Mouse (Mus musculus) heart, adult 18-20 months (tissue): ENCODE data around the gene Slc9a1. TPM values are rescaled to one million over a fixed set of nuclear protein-coding genes. Genes with fewer than 3 reads are reported as not detected.

Experiments used
- DNase-seq, 2 experiments: peaks; one replicate each; pipeline ENCODE4 v3.0.0; 2021 to 2022; ENCODE audit warnings: mixed read lengths in 1 of 2
- long read RNA-seq, 2 experiments: library from polyadenylated mRNA; stranded (forward); transcript quantifications; one replicate each; pipeline ENCODE4 v2.0.0; 2021
- total RNA-seq, 2 experiments: library from RNA; stranded (reverse); gene quantifications; 2 replicates each; pipeline ENCODE4 v1.2.3; 2021

Gene Slc9a1
- 10 to 100 TPM; 17.6 to 19.6 TPM for total RNA-seq
- long read RNA-seq, experiment 1, partial matches to known transcripts, result 0 of 5 reads
- long read RNA-seq, experiment 1, other reads (novel, unspliced or antisense), result 4 of 5 reads
- long read RNA-seq, experiment 2, partial matches to known transcripts, result 1 of 4 reads
- long read RNA-seq, experiment 2, other reads (novel, unspliced or antisense), result 2 of 4 reads

DNA sequence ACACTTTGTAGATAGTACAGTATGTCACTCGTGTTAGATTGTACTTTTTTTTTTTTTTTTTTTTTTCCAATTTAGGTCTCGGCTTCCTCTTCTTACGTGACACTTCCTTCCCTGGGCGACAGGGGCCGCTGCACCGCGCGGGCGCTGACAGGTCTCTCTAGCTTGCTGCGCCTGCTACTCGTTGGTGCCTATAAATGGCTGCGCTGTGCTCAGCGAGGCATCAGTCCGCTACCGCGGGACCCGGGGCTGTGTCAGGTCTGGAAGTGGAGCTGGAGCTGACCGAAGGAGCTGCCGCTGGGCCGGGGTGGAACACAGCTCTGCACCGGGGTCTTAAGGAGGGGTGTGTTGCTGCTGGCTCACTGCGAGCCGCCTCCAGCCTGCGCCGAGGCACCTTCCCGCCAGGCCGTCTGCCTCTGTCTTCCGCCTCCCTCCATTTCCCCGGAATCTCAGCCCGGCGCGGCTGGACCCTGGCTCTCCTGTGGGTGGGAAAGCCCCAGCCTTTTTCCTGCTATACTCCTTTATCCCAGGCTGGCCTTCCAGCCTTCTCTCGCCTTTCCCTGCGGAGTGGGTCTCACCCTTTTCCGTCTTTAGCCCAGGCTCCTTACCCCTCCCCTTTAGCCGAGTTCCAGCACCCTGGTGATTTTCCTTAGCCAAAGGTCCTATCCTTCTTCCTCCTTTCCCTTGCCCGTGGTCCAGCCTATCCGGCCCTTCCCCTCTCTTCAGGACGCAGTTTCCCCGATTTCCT, at the start of gene Slc9a1:
Gene Slc9a1 (plus strand): TSS at position 154 of the 745 bp plus-strand sequence.
- DNase-seq, result peak; percentile 95 to 97

DNA sequence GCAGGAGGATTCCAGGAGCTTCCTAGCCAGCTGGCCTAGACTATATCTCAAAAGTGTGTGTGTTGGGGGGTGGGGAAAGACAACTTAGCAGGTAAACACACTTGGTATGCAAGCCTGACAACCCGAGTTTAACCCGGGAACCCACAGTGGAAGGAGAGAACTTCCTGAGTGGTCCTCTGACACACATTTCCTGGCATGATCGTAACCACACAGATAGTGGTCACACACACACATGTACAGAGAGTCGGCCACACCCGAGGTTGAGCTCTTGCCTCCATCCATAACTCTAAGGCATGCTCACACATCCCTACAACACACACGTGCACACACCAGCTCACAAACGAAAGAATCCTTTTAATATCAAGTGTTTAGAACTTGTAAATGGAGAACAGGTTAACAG, 41.4 kb upstream of the Slc9a1 start:
- DNase-seq, result no peak

DNA sequence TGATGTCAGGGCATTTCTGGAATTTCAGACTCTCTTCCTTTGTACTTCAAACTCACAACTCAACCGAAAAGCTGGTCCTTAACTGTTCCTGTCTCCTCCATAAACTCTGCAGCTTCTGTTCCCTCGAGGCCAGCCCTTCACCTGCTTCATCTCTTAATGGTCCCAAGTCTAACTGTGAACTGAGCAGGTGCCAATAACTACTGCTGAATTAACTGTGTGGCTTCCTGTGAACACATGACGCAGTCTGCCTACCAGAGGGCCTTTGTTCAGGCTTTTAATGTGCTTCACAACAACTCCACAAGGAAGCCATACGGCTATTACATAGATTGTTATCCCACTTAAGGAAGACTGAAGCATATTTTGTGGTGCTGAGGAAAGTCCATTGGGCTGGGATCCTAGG, 39.2 kb upstream of the Slc9a1 start:
- DNase-seq, result no peak

DNA sequence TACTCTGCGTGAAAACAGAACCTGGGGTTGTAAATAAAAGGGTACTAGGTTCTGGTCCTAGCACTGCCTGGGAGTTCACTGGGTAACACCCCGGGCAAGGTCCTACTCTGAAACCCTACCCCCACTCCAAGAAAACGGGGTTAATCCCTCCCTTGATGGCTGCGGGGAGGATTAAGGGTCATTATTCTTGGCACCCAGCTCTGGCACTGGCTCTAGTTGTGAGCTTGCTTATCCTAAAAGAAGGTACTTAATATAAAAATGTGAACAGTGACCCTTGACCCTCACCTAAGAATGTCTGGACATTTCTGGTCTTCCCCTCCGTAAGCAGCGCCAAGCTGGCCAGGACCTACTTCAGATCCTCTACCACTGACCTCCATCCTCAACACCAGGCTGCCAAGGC, 36.2 kb upstream of the Slc9a1 start:
- DNase-seq, result no peak

DNA sequence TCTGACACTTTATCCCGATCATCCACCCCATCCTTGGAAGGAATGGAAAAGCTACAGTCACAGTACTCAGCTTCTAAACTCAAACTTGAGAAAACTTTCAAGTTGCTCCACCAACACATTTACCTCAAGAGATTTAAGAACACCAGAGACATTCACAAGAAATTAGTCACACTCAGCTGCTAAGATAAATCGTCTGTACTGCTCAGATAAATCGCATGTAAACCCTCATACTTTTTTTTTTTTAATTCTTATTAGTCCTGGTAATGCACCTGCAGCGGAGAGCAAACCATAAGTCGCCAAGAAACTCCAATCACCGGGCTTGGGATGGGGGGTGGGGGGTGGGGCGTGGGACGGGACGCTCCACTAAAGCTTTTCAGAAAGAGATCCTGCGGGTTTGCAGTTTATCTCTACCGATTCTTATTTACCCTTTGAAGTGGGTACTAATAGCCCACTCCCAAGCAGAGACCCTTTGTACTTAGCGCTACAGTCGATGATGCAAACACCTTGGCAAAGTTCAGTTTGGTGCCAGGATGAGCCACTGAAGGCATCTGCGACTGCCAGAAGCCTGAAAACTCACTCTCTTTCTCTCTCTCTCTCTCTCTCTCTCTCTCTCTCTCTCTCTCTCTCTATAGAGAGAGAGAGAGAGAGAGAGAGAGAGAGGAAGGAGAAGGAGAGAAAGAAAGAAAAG, 31.5 kb upstream of the Slc9a1 start:
- peak in 1 of 2 experiments; percentile 27 for DNase-seq

DNA sequence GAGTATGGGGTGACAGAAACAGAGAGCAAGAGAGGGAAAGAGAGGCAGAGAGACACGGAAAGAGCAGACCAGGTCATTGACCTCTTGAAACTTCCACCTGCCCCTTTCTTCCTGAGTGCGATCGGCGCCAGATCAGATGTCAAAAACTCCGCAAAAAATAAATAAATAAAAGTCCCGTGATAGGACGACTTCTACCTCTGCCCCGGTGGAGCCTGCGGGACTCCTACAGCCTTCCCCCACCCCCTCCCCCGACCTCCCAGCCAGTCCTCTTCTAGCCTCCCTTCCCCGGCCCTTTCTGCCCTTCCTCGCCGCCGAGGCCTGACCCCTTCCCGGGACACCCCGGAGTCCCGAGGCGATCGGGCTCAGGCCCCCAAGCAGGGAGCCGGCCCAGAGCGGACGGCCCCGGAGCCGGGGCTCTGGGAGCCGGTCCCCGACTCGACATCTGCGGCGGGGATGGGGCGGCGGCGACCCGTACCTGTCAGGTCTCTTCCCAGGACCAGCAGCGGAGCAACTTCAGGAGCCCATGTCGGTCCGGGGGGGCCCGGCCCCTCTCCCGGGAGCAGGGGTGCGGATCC, 30.9 kb upstream of the Slc9a1 start:
- DNase-seq, result no peak

DNA sequence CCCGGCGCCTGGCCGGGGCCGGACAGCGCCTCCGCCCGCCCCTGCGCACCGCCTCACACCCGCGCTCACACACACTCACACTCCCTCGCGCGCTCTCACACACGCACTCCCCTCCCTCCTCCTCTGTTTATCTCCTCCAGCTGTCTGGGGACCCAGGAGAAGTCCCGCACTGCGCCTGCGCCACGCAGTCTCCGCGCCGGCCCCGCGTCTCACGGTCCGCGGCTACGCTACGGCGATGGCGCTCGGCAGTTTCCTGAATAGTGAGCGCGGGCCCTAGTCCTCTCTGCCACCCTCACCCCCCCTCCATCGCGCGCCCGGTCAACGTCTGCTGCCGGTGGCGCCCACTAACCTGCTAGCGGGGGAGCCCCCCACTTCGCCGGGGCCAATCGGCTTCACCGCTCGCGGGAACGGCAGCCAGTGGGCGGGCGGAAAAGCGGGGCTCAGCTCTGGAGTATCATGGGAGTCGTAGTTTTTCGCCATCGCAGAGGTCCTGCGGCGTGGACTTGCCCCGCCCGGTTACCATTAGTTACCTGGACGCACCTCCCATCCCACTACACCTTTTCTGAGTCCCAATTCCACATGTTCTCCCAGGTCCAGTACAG, 30.3 kb upstream of the Slc9a1 start:
- DNase-seq, result peak; percentile 98 to 99

DNA sequence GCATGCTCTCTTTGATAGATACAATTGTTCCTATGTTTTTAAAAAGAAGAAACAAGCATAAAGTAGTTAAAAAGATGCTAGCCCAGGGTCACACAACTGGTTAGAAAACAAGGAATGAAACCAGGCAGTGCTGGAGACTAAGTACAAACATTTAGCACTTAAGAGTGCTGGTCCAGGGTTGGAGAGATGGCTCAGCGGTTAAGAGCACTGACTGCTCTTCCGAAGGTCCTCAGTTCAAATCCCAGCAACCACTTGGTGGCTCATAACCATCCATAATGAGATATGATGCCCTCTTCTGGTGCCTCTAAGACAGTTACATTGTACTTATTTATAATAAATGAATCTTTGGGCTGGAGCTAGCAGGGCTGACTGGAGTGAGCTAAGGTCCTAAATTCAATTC, 29.3 kb upstream of the Slc9a1 start:
- no peak for DNase-seq

DNA sequence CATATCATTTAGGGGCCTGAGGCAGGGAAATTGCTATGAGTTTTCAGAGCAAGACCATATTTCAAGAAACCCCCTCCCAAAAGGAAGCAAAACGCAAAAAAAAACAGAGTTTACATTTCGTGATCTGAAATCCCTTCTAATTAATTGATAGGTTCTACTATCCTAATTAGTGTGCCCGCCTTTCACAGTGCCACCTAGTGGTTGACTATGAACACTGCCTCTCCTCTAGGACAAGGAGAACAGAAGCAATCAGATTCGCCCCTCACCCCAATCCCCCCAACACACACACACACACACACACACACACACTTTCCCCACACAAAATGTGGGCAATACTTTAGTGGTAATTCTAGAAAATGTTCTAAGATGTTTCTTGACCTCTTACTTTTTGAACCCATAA, 25.4 kb upstream of the Slc9a1 start:
- DNase-seq, result peak; percentile 27 to 71

DNA sequence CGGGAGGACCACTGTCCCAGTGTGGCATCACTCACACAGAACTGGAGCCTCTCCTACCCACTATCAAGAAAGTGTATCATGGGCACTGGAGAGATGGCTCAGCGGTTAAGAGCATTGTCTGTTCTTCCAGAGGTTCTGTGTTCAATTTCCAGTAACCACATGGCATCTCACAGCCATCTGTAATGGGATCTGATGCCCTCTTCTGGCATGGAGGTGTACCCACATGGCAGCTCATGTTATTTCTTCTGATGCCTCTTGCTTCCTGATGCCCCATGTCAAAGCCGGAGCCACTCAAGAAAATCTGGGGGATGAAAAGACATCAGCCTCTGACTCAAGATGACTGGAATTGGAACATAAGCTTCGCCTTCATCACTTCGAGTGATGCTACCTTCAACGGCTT, 23.8 kb upstream of the Slc9a1 start:
- no peak for DNase-seq

DNA sequence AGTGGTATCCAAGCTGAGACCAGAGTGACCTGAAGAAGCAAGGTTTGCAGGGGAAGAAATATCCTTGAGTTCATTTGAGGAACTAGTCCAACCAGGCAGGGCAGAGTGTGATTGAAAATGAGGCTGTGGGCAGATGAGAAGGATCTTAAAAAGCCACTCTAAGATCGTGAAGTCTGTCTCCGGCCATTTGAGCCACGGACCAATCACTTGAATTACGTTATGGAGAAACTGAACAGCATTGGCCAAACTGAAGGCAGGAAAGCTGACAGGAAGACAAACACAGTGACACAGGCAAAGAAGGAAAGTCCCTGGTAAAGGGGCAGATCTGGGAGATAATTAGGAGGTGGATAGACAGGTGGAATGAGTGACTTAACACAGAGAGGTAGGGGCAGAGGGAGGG, 22.9 kb upstream of the Slc9a1 start:
- no peak for DNase-seq

DNA sequence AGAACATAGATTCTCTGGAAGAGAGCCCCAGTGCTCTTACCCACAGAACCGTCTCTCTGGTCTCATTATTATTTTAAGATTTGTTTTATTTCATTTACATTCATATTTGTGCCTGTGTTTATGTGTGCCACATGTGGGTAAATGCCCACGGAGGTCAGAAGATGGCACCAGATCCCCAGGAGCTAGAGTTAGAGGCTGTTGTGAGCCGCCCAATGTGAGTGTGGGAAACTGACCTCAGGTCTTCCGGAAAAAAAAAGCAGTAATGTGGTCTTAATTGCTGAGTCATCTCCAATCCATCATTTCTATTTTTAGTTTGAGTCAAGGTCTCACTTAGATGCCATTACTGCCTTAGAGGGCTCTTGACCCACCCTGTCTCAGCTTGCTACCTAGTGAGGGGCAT, 21.9 kb upstream of the Slc9a1 start:
- DNase-seq, result no peak

DNA sequence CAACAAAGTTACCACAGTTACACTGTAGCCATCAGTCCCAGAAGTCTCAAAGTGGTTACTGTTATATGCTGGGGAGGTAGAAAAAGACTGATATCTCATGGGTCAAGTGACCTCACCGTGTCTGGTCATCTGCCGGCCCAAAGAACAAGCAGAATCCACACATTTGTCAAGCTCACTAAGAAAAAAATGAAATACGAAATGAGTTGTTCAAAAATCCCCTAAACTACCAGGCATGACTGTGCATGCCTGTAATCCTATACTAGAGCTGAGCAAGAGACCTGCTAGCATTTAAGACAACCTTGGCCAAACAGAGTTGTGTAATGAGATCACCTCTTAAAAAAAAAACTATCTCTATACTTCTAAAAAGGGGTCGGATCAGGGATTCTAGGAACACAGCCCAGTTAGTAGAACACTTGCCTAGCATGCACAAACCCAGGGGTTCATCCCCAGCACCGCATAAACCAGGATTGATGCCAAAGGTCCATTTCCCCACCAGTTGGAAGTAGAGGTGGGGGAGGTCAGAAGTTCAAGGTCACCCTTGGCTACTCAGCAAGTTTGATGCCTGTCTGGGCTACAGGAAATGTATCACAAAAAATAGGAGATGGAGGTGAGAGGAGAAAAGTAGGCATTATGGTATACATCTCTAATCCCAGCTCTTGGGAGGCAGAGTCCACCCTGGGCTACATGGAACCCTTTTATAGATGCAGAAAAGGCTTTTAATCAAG, 21.3 kb upstream of the Slc9a1 start:
- no peak for DNase-seq

DNA sequence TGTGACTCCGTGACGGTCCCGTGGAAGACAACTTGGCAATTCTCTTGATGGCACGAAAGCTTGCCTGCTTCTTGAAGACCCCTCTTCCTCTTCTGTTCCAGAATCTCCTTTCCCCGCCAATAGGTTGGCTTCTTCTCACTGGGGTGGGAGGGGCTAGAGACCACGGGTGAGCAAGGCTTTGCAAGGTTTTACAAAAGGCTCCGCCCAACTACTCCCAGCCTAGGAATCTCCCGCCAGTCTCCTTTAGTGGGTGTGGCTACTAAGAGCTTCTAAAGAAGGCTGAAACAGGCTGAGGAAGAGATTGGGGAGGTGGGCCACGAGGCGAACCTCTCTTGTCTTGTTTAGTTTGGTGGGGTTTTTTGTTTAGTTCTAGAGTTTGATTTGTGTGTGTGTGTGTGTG, 16.7 kb upstream of the Slc9a1 start:
- no peak for DNase-seq

DNA sequence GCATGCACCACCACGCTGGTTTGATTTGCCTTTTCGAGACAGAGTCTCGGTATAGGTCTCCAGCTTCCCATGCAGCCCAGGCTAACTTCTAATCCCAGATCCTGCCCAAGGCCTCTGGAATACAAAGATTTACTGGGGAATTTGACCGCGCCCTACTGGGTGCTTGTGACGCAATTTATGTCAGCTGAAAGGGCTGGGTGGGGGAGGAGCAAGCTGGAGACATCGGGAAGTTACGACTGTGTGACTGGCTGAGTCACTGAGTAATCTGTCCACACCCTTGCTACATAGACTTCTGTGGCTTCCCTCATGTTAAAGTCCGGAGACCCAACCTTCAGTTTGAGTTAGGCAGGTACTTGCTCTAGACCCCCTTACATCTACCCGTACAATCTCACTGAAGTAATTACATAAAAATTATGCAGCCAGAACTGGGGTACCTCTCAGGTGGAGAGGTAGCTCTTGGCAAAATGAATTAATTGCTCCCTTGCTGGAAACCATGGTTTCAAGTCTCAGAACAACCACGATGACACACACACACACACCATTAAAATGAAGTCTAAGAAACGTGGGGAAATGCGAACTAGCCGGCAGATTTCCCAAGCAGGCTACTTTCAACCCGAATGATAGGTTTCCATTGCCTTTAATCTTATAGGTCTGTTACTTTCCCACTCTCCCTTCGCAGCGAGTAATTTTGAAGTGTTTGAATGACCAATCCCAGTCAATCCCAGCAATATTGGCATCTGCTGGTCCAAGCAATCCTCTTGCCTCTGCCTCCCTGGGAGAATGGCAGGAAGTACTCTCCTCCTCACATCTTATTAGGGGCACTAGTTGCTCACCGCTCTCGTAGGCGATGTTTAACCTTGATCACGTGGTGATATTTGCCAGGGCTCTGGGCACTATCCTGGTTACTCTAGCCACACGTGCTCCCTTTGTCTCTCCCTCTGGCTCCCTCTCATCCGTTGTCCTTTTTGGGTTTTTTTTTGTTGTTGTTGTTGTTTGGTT, 15.8 kb upstream of the Slc9a1 start, which contains the start of gene Wdtc1:
Gene Wdtc1 (minus strand): TSS at position 115 of the 999 bp plus-strand sequence.
- peak in 1 of 2 experiments; percentile 32 for DNase-seq

DNA sequence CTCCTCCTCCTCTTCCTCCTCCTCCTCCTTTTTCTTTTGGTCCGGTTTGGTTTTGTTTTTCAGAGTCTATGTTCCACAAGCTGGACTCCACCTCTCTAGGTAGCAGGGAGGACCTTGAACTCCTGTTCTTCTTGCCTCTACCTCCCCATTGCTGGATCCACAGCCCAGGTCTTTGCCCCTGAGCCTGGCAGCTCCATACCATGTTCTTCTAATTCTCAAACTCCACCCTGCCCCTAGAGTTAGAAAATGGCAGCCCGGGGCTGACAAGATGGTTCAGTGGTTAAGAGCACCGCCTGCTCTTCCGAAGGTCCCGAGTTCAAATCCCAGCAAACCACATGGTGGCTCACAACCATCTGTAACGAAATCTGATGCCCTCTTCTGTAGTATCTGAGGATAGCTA, 14.9 kb upstream of the Slc9a1 start:
- DNase-seq, result no peak

DNA sequence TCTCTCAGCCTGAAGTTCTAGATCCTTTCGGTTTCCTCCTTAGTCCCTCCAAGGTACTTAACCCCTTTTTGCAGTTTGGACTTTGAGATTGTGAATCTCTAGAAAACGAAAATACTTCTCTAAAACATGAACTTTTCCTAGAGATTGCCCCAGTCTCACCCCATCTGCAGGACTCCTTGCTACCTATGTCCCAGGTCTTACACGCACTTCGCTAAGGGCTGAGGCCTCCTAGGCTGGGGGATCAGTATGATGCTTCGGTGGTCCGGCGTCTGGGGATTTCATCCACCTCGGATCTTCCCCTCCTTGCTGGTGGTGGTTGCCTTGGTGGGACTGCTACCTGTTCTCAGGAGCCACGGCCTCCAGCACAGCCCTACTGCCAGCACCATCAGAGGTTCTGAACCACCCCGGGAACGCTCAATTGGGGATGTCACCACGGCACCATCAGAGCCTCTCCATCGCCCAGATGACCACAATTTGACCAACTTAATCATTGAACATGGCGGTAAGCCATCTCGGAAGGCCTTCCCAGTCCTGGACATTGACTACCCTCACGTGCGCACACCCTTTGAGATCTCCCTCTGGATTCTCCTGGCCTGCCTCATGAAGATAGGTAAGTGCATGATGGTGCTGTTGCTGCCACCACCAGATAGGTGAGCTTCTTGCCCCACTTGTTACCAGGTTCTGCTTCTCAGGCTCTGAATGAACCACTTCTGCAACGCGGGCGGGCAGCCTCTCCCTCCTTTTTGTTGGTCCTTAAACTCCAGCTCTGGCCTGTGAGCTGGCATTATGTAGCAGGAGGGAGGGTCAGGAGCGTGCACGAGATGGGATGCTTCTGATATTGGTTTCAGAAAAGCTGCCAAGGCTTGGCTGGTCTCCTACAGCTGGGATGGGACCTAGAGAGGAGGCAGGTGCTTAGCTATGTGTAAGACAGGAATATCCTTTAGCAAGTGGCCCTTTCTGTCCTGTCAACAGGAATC, 1.1 kb downstream of the Slc9a1 start:
- DNase-seq, result peak in 1 of 2 experiments; percentile 37

DNA sequence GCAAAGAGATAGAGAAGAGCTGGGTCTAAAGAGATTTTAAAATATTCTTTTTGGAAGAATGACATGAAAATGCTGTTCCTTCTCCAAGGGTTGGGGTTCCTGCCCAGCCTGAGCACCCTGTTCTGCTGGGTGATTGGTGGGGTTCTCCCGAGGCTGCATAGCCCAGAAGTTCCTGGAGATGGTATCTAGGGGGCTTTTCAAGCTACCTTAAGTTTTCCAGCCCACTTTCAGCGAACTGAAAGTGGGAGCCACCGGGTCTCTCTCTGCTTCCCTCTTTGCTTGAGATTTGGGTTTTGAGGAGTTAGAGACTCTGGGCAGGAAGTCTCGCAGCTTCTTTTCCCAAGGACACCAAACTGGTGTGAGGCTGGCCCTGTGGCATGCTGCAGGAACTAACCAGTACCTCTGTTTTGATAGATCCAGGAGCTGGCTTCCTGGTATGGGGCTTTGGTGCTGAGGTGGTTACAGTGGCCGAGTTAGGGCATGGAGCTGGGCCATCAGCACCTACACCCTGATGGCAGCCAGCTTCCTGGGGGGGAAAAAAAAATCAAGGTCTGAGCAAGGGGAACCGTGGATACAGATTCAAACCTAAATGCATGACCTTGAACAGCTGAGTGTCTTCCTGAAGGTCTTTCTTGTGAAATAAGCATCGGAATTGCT, 2.2 kb downstream of the Slc9a1 start:
- peak in 1 of 2 experiments; percentile 32 for DNase-seq

DNA sequence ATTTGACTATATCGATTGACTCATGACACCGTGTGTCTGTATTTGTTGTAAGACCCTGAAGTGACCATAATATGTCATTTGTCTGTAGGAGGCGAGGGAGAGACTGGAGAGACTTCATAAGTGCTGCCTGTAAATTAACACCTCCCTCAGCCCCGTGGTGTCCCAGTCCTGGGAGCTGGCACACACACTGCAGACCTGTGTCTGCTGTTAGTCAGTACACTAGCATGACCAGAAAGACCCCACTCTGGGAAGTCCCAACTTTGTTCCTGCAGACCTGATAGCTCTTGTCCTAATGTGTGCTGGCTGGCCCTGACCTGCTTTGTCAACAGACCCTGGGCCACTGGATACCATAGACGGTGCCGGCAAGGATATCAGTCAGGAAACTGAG, 2.8 kb downstream of the Slc9a1 start:
- peak in 1 of 2 experiments; percentile 47 for DNase-seq
